In genomic region chr17:34885615-34886014, GRCm38 (mm10) we compare ENCODE assay signal across 34 mouse cellular contexts. TPM values are rescaled to one million over a fixed set of nuclear protein-coding genes. Genes with fewer than 3 reads are reported as not detected.
DNase-seq lines count a peak whose midpoint lies in the region; ATAC-seq and TF ChIP-seq lines count a peak whose summit lies in the region.
"Had no signal": no experiment of that assay in that cellular context is flagged by ENCODE, and none has a peak within 500 bp of the region (broad histone marks: within the 10 kb centered on the region; RNA-seq: fewer than 3 reads in every experiment).

No protein-coding gene starts in this region.

- no peak overlapping the region for H3K27ac ChIP-seq in kidney, postnatal 0 days
- H3K27ac ChIP-seq in embryonic fibroblast, embryonic 13.5 days (ENCODE audit: insufficient read depth, low read length), result peak overlapping the region; percentile 72; the same call in 1 of the 2 replicates
- H3K27ac ChIP-seq: embryonic facial prominence, embryonic 15.5 days; forebrain, embryonic 12.5 days; forebrain, embryonic 15.5 days; heart, adult 2 months; heart, embryonic 15.5 days; hindbrain, embryonic 10.5 days; hindbrain, embryonic 14.5 days; hindbrain, postnatal 0 days had no signal

- TF ChIP-seq POLR2A in embryonic fibroblast, embryonic 13.5 days (IDR thresholded peaks at IDR 0.05; ENCODE audit: low read depth, low read length), result no peak

- 0 out of 2 replicates have a peak, but pooled peaks cover 4% of the 10 kb centered on the region for H3K4me1 ChIP-seq in kidney, postnatal 0 days (replicated peaks; ENCODE audit: insufficient read depth, low read length)
- peaks cover 17% of the 10 kb centered on the region for H3K4me1 ChIP-seq in embryonic fibroblast, embryonic 13.5 days (ENCODE audit: control insufficient read depth, insufficient read depth, low read length)
- H3K4me1 ChIP-seq: forebrain, embryonic 15.5 days had no signal

- no peaks in the 10 kb centered on the region for H3K27me3 ChIP-seq in kidney, postnatal 0 days (ENCODE audit: insufficient read depth, low read length)
- H3K27me3 ChIP-seq: embryonic facial prominence, embryonic 15.5 days; forebrain, embryonic 15.5 days; heart, embryonic 15.5 days had no signal

- intact Hi-C loops in left cerebral cortex, postnatal 14 days (cut with DNase I), result loop anchor here (5.0 kb wide), 1 partner anchor 213 kb away; the partner anchor contains the start of gene Tnxb

- peak; percentile 22 for DNase-seq in kidney, postnatal 0 days (ENCODE audit: low spot score)
- no peak for DNase-seq in kidney, postnatal 25 days
- DNase-seq in NIH3T3 (ENCODE audit: low read depth), result peak; percentile 72
- no peak for DNase-seq in cerebellum, postnatal 10 days
- no peak for DNase-seq in left cerebral cortex, postnatal 14 days (ENCODE audit: low spot score in 2 of 2)
- DNase-seq: adrenal gland, adult 8-10 months; adrenal gland, postnatal 25 days; cerebellum, adult 11 months; cerebellum, adult 2 months; cerebellum, adult 9-11 months; cerebellum, postnatal 36 days; embryo, embryonic 11 days; gastrocnemius, postnatal 10 days; gastrocnemius, postnatal 36 days; heart, adult 2 months; heart, postnatal 10 days; heart, postnatal 36 days; kidney, adult 18-20 months had no signal

- H3K4me2 ChIP-seq in kidney, postnatal 0 days (ENCODE audit: low read length), result no peak overlapping the region
- H3K4me2 ChIP-seq: embryonic facial prominence, embryonic 15.5 days; forebrain, embryonic 12.5 days; forebrain, embryonic 15.5 days; heart, embryonic 11.5 days; heart, embryonic 15.5 days; hindbrain, embryonic 14.5 days had no signal

- no peak overlapping the region for H3K4me3 ChIP-seq in kidney, postnatal 0 days (replicated peaks; ENCODE audit: low read depth, low read length)
- H3K4me3 ChIP-seq in embryonic fibroblast, embryonic 13.5 days (ENCODE audit: insufficient read depth, low read length), result no peak overlapping the region
- H3K4me3 ChIP-seq: embryonic facial prominence, embryonic 15.5 days; erythroblast, embryonic 14.5 days; forebrain, embryonic 12.5 days; forebrain, embryonic 15.5 days; heart, adult 2 months; heart, embryonic 15.5 days; hindbrain, embryonic 10.5 days had no signal

- no peaks in the 10 kb centered on the region for H3K9me3 ChIP-seq in kidney, postnatal 0 days (replicated peaks; ENCODE audit: low read length)
- H3K9me3 ChIP-seq: embryonic facial prominence, embryonic 15.5 days; forebrain, embryonic 12.5 days; forebrain, embryonic 15.5 days; heart, embryonic 15.5 days; hindbrain, embryonic 10.5 days had no signal

- no peaks in the 10 kb centered on the region for H3K36me3 ChIP-seq in kidney, postnatal 0 days (ENCODE audit: insufficient read depth, low read length)
- H3K36me3 ChIP-seq: embryonic facial prominence, embryonic 15.5 days; forebrain, embryonic 12.5 days; forebrain, embryonic 15.5 days; heart, embryonic 15.5 days; hindbrain, embryonic 10.5 days had no signal

- WGBS in kidney, postnatal 0 days, result 71% methylated on average over 3 of the region's 3 CpGs

- no peak for ATAC-seq in kidney, postnatal 0 days (replicated peaks; ENCODE audit: low FRiP score, low read depth)
- ATAC-seq: activated CD4-positive, CD25-positive, alpha-beta regulatory T cell, adult 4 months; forebrain, embryonic 15.5 days; hindbrain, postnatal 0 days; inflammation-experienced regulatory T-cells, adult 6 months; intestine, embryonic 16.5 days had no signal

- no peak for TF ChIP-seq CTCF in kidney, postnatal 0 days (IDR thresholded peaks at IDR 0.05; ENCODE audit: low read depth)
- TF ChIP-seq CTCF in embryonic fibroblast, embryonic 13.5 days (IDR thresholded peaks at IDR 0.05; ENCODE audit: borderline replicate concordance, insufficient read depth, low read length), result no peak

- no peak overlapping the region for H3K9ac ChIP-seq in kidney, postnatal 0 days (ENCODE audit: low read depth, low read length)
- H3K9ac ChIP-seq: embryonic facial prominence, embryonic 15.5 days; forebrain, embryonic 12.5 days; forebrain, embryonic 15.5 days; heart, embryonic 15.5 days; hindbrain, embryonic 14.5 days had no signal

RNA-seq across cellular contexts. Expression of gene Gm20547, which starts 3.8 kb away (rescaled TPM):
- not detected in 2 replicates for polyA plus RNA-seq in kidney, postnatal 0 days (2015; fragmentation: Nextera tagmentation; extraction: Ambion mirVana)
- polyA plus RNA-seq in embryonic fibroblast, embryonic 13.5 days (2011; ENCODE audit: insufficient read length, low read depth, missing spikeins), result 0.58 TPM in 1 of 2 replicates, not detected in the other
- under 1 TPM in 1 of 2 experiments, not detected in 1; 0.26 TPM for total RNA-seq in left cerebral cortex, postnatal 14 days (2021)
- total RNA-seq: adrenal gland, postnatal 25 days; gastrocnemius, adult 18-20 months; gastrocnemius, postnatal 10 days; granulocyte monocyte progenitor cell, adult 5-6 weeks; heart, adult 2 months; heart, postnatal 10 days; heart, postnatal 36 days; hindbrain, postnatal 0 days had no signal
- polyA plus RNA-seq: activated CD4-positive, CD25-positive, alpha-beta regulatory T cell, adult 4 months; embryonic facial prominence, embryonic 11.5 days; embryonic facial prominence, embryonic 15.5 days; erythroblast, embryonic 14.5 days; forebrain, embryonic 12.5 days; forebrain, embryonic 15.5 days; heart, adult 2 months; heart, embryonic 11.5 days; heart, embryonic 15.5 days; hindbrain, embryonic 10.5 days; hindbrain, embryonic 14.5 days; hindbrain, postnatal 0 days; intestine, embryonic 16.5 days had no signal

RNA-seq across cellular contexts. Expression of gene Zbtb12, which starts 6.3 kb away (rescaled TPM):
- 2.3 and 3.4 TPM in 2 replicates for polyA plus RNA-seq in kidney, postnatal 0 days (2015; fragmentation: Nextera tagmentation; extraction: Ambion mirVana)
- 12.3 and 16.2 TPM in 2 replicates for polyA plus RNA-seq in embryonic fibroblast, embryonic 13.5 days (2011; ENCODE audit: insufficient read length, low read depth, missing spikeins)
- 1 to 10 TPM; 5.0 to 5.1 TPM for total RNA-seq in left cerebral cortex, postnatal 14 days (2021)
- polyA plus RNA-seq: activated CD4-positive, CD25-positive, alpha-beta regulatory T cell, adult 4 months; inflammation-experienced regulatory T-cells, adult 6 months had no signal

RNA-seq across cellular contexts. Expression of gene C2, which starts 12.4 kb away (rescaled TPM):
- polyA plus RNA-seq in kidney, postnatal 0 days (2015; fragmentation: Nextera tagmentation; extraction: Ambion mirVana), result 7.0 and 7.4 TPM in 2 replicates
- 3.0 and 6.6 TPM in 2 replicates for polyA plus RNA-seq in embryonic fibroblast, embryonic 13.5 days (2011; ENCODE audit: insufficient read length, low read depth, missing spikeins)
- 1 to 10 TPM; 2.5 to 2.9 TPM for total RNA-seq in left cerebral cortex, postnatal 14 days (2021)

RNA-seq across cellular contexts. Expression of gene Ehmt2, which starts 12.7 kb away (rescaled TPM):
- polyA plus RNA-seq in kidney, postnatal 0 days (2015; fragmentation: Nextera tagmentation; extraction: Ambion mirVana), result 44.1 and 49.1 TPM in 2 replicates
- 84.7 and 94.2 TPM in 2 replicates for polyA plus RNA-seq in embryonic fibroblast, embryonic 13.5 days (2011; ENCODE audit: insufficient read length, low read depth, missing spikeins)
- total RNA-seq in left cerebral cortex, postnatal 14 days (2021), result 100 to 1,000 TPM; 166 to 171 TPM

RNA-seq across cellular contexts. Expression of gene Cfb, which starts 23.3 kb away (rescaled TPM):
- polyA plus RNA-seq in kidney, postnatal 0 days (2015; fragmentation: Nextera tagmentation; extraction: Ambion mirVana), result 21.1 and 25.6 TPM in 2 replicates
- polyA plus RNA-seq in embryonic fibroblast, embryonic 13.5 days (2011; ENCODE audit: insufficient read length, low read depth, missing spikeins), result 0.26 TPM in 1 of 2 replicates, not detected in the other
- under 1 TPM in 1 of 2 experiments, not detected in 1; 0.20 TPM for total RNA-seq in left cerebral cortex, postnatal 14 days (2021)
- total RNA-seq: granulocyte monocyte progenitor cell, adult 5-6 weeks had no signal

Comparison
In these comparisons a context has a peak if more than half of its experiments do, and no peak if none do; other contexts are left out.
1. DNase-seq: peak in kidney, postnatal 0 days (single experiment) and NIH3T3 (single experiment); none in kidney, postnatal 25 days (0 of 2), cerebellum, postnatal 10 days (0 of 2) and left cerebral cortex, postnatal 14 days (0 of 2).